Mouse (Mus musculus) mature B cell (primary cell): Measurements from ENCODE around the gene Treml1.
"Not testable (repeated sequence)": the region's sequence is repeated elsewhere in the genome, so short reads cannot be mapped to it uniquely, and the experiment has no call there.

Experiments
- in situ Hi-C: fragments of 300-500 bp; cut with MboI; formaldehyde crosslinking; loops from 2 replicates; pipeline ENCODE4 v1.14.3; 2019

Gene Treml1

DNA sequence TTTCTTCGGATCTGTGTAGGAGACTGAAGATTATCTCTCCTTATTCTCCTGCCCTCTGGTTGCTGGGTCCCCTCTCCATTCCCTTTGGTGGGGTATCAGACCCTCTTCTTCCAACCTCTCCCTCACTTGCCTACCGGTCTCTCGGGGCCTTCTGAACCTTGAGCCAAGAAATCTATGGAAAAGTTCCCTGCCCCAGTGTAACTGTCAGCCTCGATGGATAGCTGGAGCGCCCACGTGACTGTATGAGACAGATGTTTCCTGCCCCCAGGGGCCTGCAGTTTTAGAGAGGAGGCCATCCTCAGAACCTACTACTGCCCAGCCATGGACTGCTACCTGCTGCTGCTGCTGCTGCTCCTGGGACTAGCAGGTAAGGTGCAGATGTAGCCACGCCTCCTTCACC is at the start of gene Treml1:
TSS of gene Treml1 (plus strand) at position 301 of the 400 bp plus-strand sequence.
- in situ Hi-C loops = no loop called here

DNA sequence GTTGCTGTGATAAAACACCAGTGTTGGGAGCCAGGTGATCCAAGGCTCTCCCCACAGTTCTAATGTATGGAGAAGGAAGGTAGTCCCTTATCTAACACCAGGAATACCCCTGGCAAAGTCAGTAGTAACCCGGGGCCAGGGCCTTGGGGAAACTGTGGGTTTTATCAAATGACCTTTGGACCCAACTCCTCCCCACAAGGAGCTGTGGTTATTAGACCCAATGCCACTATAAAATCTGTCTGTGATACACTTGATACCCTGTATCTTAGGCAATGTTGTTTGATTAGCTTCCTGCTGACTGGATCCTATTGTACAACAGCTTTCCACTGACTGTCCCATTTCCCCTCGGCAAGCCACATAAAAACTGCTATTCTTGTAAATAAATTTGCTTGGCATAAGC is 47.6 kb upstream of the Treml1 start:
- in situ Hi-C loops = no loop called here

- in situ Hi-C loops = not testable (repeated sequence)
Measured at GRCm38 (mm10) chr17:48315905-48316579, 43.7 kb upstream of the Treml1 start, which contains the start of gene B430306N03Rik. B430306N03Rik (plus strand) TSS chr17:48316141.

DNA sequence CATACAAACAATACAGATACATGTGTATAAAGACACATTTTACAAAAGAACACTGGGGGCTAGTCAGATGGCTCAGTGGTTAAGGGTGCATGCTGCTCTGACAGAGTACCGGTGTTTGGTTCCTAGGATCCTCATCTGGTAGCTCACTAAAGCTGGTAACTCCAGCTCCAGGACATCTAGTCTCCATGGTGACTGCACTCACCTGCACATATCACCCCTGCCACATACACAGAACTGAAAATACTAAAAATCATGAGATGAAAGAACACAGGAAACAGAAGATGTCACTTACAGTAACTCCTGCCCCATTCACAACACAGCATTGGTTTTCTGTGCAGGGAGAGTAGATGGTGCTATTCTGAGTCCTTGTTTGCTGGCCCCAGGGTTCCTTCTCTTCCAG is 41.0 kb upstream of the Treml1 start:
- in situ Hi-C loops = no loop called here

DNA sequence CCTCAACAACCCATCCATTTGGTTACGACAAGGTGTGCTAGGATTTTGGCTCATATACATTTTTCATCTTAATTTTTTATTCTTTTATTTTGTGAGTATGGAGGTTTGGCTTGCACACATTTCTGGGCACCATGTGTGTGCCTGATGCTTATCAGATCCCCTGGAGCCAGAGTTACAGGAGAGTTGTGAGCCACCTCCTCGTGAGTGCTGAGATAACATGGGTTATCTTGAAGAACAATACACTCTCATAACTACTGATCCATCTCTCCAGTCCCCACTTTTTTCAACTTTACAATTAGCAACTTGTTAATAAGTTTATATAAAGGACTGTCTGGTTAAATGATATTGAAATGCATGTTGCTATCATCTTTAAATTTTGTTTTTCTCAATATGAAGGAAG is 38.4 kb upstream of the Treml1 start:
- in situ Hi-C loops = no loop called here

DNA sequence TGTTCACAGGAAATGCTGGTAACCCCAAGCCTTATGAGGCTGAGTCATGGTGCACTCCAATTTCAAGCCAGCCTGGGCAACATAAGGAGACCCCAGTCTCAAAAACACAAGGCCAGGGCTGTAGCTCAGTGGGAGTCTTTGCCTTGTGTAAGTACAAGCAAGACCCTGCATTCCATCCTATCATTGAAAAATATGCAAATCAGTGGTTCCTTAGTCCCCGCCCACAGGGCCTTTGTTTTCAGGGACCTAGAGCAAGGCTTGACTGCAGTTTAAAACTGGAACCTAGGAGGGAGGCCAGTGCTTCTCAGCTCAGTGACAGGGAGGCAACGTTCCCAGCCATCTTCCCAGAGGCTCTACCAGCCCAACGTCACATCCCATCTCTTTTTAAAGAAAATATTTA is 36.5 kb upstream of the Treml1 start:
- in situ Hi-C loops = no loop called here

- in situ Hi-C loops = no loop called here
Measured at GRCm38 (mm10) chr17:48324258-48324657, 35.5 kb upstream of the Treml1 start.

- in situ Hi-C loops = no loop called here
Measured at GRCm38 (mm10) chr17:48325093-48325492, 34.6 kb upstream of the Treml1 start.

GRCm38 (mm10) chr17:48325638-48326037 is 34.1 kb upstream of the Treml1 start:
- in situ Hi-C loops = no loop called here

DNA sequence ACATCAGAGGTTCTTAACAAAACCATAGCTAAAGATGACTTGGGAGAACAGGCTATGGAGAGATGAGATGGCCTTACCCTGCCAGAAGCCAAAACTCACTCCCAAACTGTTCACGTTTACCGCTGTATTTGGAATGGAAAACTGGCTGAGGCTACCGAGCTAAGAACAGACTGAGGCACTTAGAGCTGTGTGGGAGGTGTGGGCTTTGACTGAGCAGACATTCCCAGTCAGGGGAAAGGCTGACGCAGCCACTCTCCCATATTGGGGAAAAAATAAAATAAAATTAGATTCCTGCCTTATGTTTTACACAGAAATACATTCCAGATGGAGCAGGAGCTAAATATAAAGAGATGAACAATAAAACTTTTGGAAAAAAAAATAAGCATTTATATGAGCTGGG is 33.1 kb upstream of the Treml1 start:
- in situ Hi-C loops = no loop called here

DNA sequence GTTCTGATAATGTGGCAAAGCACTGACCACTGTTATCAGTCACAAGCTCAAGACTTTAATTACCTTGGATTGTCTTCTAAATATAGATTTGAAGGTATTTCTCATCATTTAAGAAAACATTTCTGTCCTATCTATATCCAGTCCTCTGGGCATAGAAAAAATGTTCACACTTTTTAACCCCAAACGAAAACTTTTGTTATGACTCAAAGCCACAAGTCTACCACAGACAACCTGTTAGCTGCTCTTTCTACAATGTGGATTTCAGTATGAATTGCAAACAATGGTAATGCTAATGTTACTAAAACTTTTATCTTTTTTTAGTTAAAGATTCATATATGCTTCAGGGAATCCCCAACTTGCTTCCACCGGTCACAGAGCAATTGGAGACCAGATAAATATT is 27.2 kb upstream of the Treml1 start:
- in situ Hi-C loops = no loop called here

DNA sequence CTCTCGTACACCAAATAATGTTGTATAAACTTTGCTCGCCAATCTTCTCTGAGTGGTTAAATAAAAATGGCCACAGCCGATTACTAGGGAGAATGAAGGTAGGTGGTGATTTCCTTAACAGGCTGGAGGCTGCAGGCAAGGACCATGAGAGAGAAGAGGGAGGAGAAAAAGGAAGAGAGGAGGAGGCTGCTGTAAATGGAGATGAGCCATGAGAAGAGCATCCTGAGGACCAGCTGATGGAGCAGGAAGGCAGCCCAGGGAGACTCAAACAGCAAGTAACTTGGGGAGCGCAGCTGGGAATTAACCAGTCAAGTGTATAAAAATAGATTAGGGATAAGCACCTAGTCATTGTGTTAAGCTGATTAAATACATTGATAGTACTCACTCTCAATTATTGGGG is 25.5 kb upstream of the Treml1 start:
- in situ Hi-C loops = no loop called here

GRCm38 (mm10) chr17:48336857-48337256 is 22.9 kb upstream of the Treml1 start:
- in situ Hi-C loops = loop anchor here (5.0 kb wide), 1 partner anchor 55 kb away; no protein-coding TSS in a partner anchor

GRCm38 (mm10) chr17:48340267-48340666 is 19.4 kb upstream of the Treml1 start:
- in situ Hi-C loops = no loop called here

DNA sequence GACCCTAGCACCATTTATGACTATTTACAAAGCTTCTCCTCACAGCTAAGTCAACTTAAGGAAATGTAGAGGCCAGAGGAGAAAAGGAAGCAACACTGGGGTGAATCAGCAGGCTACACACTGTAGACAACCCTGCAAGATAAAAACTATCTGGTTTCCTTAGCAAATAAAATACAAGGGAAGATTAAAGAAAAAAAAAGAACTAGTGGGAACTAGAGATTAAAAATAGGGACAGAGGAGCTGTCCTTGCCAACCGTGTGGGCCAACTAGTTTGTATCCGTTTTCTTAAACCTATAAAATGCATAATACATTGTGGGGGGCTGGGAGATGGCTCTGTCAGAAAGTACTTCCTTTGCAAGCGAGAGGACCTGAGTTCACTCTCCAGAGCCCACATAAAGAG is 17.8 kb upstream of the Treml1 start:
- in situ Hi-C loops = no loop called here

DNA sequence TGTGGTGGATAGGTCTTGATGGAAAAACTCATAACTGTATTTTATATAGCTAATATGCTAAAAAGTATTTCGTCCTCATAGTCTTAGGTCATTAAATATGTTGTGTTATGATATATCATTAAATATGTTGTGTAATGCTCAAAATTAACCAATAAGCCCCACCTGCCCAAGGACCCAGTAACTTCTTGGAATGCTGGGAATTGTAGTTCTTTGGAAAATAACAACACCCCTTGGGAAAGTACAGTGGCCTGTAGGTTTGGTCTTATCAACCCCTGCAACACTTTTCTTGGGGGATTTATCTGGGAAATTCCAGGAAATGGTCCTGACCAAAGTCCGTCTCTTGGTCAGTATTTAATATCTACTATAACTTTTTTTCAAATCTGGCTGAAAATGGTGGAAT is 16.7 kb upstream of the Treml1 start:
- in situ Hi-C loops = no loop called here

- in situ Hi-C loops = no loop called here
Measured at GRCm38 (mm10) chr17:48345824-48346223, 13.9 kb upstream of the Treml1 start.

DNA sequence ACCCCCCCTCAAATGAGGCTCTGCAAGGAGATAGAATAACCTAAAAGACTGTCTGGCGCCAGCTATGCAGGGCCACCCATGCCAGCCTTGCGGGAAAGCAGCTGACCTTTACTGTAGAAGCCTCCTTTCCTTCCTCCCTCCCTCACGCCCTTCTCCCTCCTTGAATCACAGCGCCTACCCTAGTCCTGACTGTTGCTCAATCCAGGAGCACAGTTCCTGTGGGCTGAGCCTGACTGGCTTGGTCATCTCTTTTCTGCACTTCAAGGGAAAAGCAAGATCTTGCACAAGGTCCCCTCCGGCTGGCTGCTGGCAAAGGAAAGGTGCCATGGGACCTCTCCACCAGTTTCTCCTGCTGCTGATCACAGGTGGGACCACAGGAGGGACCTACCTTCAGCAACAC is 13.5 kb upstream of the Treml1 start, which contains the start of gene Trem2:
TSS of gene Trem2 (plus strand) at position 171 of the 400 bp plus-strand sequence.
- in situ Hi-C loops = no loop called here

GRCm38 (mm10) chr17:48346834-48347233 is 12.9 kb upstream of the Treml1 start:
- in situ Hi-C loops = no loop called here

DNA sequence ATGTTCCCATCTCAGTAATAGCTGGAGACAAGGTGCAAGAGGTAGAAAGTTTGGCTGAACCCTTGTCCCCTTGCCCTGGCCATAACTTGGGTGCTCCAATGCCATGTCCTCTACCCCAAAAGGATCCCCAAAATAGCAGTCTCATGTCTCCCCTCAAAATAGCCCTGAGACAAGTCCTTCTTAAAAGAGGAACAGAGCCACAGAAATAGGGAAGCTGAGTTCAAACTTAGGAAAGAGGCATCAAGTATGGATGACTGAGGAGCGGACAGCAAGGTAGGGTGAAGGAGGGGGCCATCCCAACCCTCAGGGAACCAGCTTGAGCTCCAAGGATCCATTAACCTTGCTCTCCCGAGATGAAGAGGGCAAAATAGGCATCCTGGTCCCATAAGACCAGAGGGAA is 12.4 kb upstream of the Treml1 start:
- in situ Hi-C loops = no loop called here

DNA sequence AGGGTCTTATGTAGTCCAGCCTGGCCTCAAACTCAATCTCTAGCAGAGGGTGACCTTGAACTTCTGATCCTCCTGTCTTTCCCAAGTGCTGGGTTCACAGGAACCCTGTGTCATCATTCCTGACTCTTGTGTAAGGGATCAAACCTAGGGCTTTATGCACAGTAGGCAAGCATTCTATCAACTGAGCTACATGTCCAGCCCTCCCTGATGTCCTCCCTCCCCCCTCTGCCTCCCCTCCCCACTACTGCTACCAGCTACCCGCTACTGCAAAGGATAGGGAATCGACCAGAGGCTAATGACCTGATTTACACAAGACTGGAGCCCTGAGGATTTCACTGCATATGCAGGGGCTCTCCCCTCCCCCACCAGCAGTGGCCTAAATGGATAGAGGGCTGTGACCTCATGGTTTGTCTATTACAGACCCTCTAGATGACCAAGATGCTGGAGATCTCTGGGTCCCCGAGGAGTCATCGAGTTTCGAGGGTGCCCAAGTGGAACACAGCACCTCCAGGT is 9.0 kb upstream of the Treml1 start:
- in situ Hi-C loops = no loop called here

DNA sequence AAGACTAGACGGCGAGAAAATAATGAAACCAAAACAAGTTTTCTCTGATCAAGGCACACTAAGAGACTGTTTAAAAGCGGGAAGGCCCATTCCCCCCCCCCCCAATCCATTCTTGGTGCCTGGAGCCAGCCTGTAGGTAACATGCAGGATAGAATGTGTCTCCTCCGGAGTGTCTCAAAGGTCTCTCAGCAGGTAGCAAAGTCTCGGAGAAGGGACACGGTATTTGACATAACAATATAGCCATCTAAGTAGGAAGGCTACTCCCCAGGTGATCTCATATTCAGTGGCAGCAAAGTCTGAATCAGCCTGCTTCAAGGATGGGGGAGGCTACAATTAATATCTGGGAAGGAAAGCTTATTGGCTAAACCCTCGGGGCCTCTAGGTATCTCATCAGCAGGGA is 6.7 kb upstream of the Treml1 start:
- in situ Hi-C loops = not testable (repeated sequence)

DNA sequence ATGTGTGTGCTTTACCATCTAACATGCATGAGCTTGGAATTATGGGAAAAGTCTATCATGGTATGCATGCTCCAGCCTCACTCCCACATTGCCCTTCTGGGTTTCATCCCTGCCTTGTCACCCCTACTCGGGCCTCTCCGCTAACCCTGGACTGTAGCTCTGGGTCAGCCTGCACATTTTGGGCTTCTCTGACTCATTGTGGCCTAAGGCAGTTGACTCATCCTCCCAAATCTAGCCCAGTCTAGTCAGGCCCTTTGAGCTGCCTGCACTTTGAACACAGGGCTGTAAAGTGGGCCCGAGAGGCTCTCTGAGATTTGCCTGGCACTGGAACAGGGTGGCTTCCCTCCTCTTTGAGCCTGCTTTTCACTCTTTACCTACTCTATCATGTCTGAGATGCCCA is 3.9 kb upstream of the Treml1 start:
- in situ Hi-C loops = no loop called here

DNA sequence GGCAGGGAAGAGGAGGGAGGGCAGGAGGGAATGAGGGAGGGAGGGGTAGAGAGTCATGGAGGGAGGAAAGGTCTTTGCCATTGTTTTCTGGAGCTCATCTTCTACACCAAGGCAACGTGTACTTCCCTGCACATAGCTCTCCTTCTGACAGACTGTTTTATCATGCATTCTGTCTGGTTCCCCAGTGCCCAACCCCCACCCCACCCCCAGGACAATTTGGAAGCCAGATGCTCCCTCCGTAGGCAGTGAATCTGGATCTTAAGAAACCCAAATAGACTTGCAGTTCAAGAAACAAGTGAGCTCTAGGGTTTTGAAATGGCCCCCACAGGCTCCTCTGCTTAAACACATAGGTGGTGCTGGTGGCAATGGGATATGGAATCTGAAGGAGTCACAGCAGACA is 1.8 kb upstream of the Treml1 start:
- in situ Hi-C loops = no loop called here
